Mouse (Mus musculus): Measurements from ENCODE around the gene Zc3hav1l. TPM values are rescaled to one million over a fixed set of nuclear protein-coding genes. Genes with fewer than 3 reads are reported as not detected.

The Zc3hav1l gene
- polyA plus RNA-seq, 1 experiment from 2014 or later: 2.1 TPM

- Histone ChIP-seq H3K9me3 (ENCODE audit: low read length) (no peaks in the 10 kb centered on the region), H3K27ac (ENCODE audit: low read length) (no peak overlapping the region), H3K36me3 (ENCODE audit: insufficient read depth, low read length) (peaks cover 16% of the 10 kb centered on the region; the same call in 1 of the 2 replicates), H3K4me2 (replicated peaks; ENCODE audit: low read depth, low read length) (no peak overlapping the region), H3K9ac (replicated peaks; ENCODE audit: low read depth) (no peak overlapping the region), H3K27me3 (replicated peaks; ENCODE audit: insufficient read depth, low read length) (no peaks in the 10 kb centered on the region), H3K4me1 (ENCODE audit: insufficient read depth, low read depth, low read length) (no peaks in the 10 kb centered on the region), H3K4me3 (ENCODE audit: low read depth, low read length) (no peak overlapping the region)
- TF ChIP-seq CTCF (IDR thresholded peaks at IDR 0.05) (no peak), EP300 (IDR thresholded peaks at IDR 0.05) (no peak)
- 25% methylated on average over 11 of the region's 11 CpGs for WGBS
- ATAC-seq (peak; percentile 18; the same call in 1 of the 2 replicates), DNase-seq (ENCODE audit: low spot score) (no peak)
Observed at GRCm38 (mm10) chr6:38341751-38342665, 42.9 kb upstream of the Zc3hav1l start.

GRCm38 (mm10) chr6:38339078-38339477 is 40.0 kb upstream of the Zc3hav1l start:
- no peak overlapping the region for H3K4me3 ChIP-seq (ENCODE audit: low read depth, low read length)
- no peak overlapping the region for H3K4me2 ChIP-seq (replicated peaks; ENCODE audit: low read depth, low read length)
- ATAC-seq (no peak), DNase-seq (ENCODE audit: low spot score) (no peak)
- H3K9me3 ChIP-seq (ENCODE audit: low read length): no peaks in the 10 kb centered on the region
- H3K36me3 ChIP-seq (ENCODE audit: insufficient read depth, low read length): peaks cover 28% of the 10 kb centered on the region; the same call in 1 of the 2 replicates
- 57% methylated on average over 2 of the region's 2 CpGs for WGBS
- H3K9ac ChIP-seq (replicated peaks; ENCODE audit: low read depth): no peak overlapping the region
- H3K4me1 ChIP-seq (ENCODE audit: insufficient read depth, low read depth, low read length): no peaks in the 10 kb centered on the region
- H3K27me3 ChIP-seq (replicated peaks; ENCODE audit: insufficient read depth, low read length): no peaks in the 10 kb centered on the region
- TF ChIP-seq EP300 (IDR thresholded peaks at IDR 0.05): no peak
- no peak for TF ChIP-seq CTCF (IDR thresholded peaks at IDR 0.05)
- H3K27ac ChIP-seq (ENCODE audit: low read length): no peak overlapping the region

GRCm38 (mm10) chr6:38337951-38338350 is 38.9 kb upstream of the Zc3hav1l start:
- Histone ChIP-seq H3K27ac (ENCODE audit: low read length) (no peak overlapping the region), H3K4me2 (replicated peaks; ENCODE audit: low read depth, low read length) (no peak overlapping the region), H3K9ac (replicated peaks; ENCODE audit: low read depth) (no peak overlapping the region), H3K27me3 (replicated peaks; ENCODE audit: insufficient read depth, low read length) (no peaks in the 10 kb centered on the region), H3K4me1 (ENCODE audit: insufficient read depth, low read depth, low read length) (no peaks in the 10 kb centered on the region), H3K4me3 (ENCODE audit: low read depth, low read length) (no peak overlapping the region), H3K36me3 (ENCODE audit: insufficient read depth, low read length) (peaks cover 34% of the 10 kb centered on the region; the same call in 1 of the 2 replicates), H3K9me3 (ENCODE audit: low read length) (no peaks in the 10 kb centered on the region)
- no peak for TF ChIP-seq CTCF (IDR thresholded peaks at IDR 0.05)
- TF ChIP-seq EP300 (IDR thresholded peaks at IDR 0.05): no peak
- ATAC-seq: peak; percentile 69
- peak; percentile 40 for DNase-seq (ENCODE audit: low spot score)
- WGBS: 68% methylated on average over 6 of the region's 6 CpGs

DNA sequence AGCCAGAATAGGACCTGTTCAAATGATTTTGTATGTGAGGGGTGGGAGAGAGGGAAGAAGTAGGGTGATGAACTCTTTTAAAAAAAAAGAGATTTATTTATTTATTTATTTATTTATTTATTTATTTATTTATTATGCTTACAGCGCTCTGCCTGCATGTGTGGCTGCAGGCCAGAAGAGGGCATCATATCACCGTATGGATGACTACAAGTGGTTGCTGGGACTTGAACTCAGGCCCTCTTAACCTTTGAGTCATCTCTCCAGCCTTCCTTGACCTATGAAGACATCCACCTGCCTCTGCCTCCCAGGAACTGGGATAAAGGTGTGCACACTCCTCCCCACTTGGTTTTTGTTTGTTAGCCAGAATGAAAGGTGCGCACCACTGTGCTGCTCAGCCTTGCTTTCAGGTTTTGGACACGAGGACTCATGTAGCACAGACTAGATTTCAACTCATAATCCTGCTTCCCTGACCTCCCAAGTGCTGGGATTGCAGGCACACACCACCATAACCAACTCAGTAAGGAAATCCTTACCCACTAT is 38.2 kb upstream of the Zc3hav1l start:
- ATAC-seq (no peak), DNase-seq (ENCODE audit: low spot score) (no peak)
- TF ChIP-seq CTCF (IDR thresholded peaks at IDR 0.05): peak; percentile 35
- TF ChIP-seq EP300 (IDR thresholded peaks at IDR 0.05): no peak
- no peaks in the 10 kb centered on the region for H3K9me3 ChIP-seq (ENCODE audit: low read length)
- no peak overlapping the region for H3K4me3 ChIP-seq (ENCODE audit: low read depth, low read length)
- no peaks in the 10 kb centered on the region for H3K27me3 ChIP-seq (replicated peaks; ENCODE audit: insufficient read depth, low read length)
- H3K9ac ChIP-seq (replicated peaks; ENCODE audit: low read depth): no peak overlapping the region
- H3K4me1 ChIP-seq (ENCODE audit: insufficient read depth, low read depth, low read length): no peaks in the 10 kb centered on the region
- H3K4me2 ChIP-seq (replicated peaks; ENCODE audit: low read depth, low read length): no peak overlapping the region
- H3K36me3 ChIP-seq (ENCODE audit: insufficient read depth, low read length): peaks cover 41% of the 10 kb centered on the region; the same call in 1 of the 2 replicates
- H3K27ac ChIP-seq (ENCODE audit: low read length): no peak overlapping the region
- WGBS: 84% methylated on average over 4 of the region's 4 CpGs

GRCm38 (mm10) chr6:38335264-38335663 is 36.2 kb upstream of the Zc3hav1l start:
- WGBS: 72% methylated on average over 6 of the region's 6 CpGs
- TF ChIP-seq EP300 (IDR thresholded peaks at IDR 0.05) (no peak), CTCF (IDR thresholded peaks at IDR 0.05) (no peak)
- no peak for ATAC-seq

GRCm38 (mm10) chr6:38326596-38326995 is 27.5 kb upstream of the Zc3hav1l start:
- peaks cover 18% of the 10 kb centered on the region for H3K36me3 ChIP-seq (ENCODE audit: insufficient read depth, low read length)
- H3K27ac ChIP-seq (ENCODE audit: low read length): no peak overlapping the region
- WGBS: 27% methylated on average over 4 of the region's 4 CpGs
- H3K4me3 ChIP-seq (ENCODE audit: low read depth, low read length): no peak overlapping the region
- ATAC-seq (peak; percentile 50; the same call in 1 of the 2 replicates), DNase-seq (ENCODE audit: low spot score) (peak; percentile 72)
- H3K4me1 ChIP-seq (ENCODE audit: insufficient read depth, low read depth, low read length): no peaks in the 10 kb centered on the region
- H3K9me3 ChIP-seq (ENCODE audit: low read length): no peaks in the 10 kb centered on the region
- no peaks in the 10 kb centered on the region for H3K27me3 ChIP-seq (replicated peaks; ENCODE audit: insufficient read depth, low read length)
- TF ChIP-seq CTCF (IDR thresholded peaks at IDR 0.05) (peak; percentile 90), EP300 (IDR thresholded peaks at IDR 0.05) (no peak)
- H3K4me2 ChIP-seq (replicated peaks; ENCODE audit: low read depth, low read length): no peak overlapping the region
- H3K9ac ChIP-seq (replicated peaks; ENCODE audit: low read depth): no peak overlapping the region

More at GRCm38 (mm10) chr6:38335264-38335663, 36.2 kb upstream of the Zc3hav1l start:
- Histone ChIP-seq H3K36me3 (ENCODE audit: insufficient read depth, low read length) (peaks cover 53% of the 10 kb centered on the region), H3K9me3 (ENCODE audit: low read length) (no peaks in the 10 kb centered on the region), H3K4me3 (ENCODE audit: low read depth, low read length) (no peak overlapping the region), H3K27me3 (replicated peaks; ENCODE audit: insufficient read depth, low read length) (no peaks in the 10 kb centered on the region), H3K27ac (ENCODE audit: low read length) (no peak overlapping the region), H3K4me1 (ENCODE audit: insufficient read depth, low read depth, low read length) (no peaks in the 10 kb centered on the region), H3K9ac (replicated peaks; ENCODE audit: low read depth) (no peak overlapping the region), H3K4me2 (replicated peaks; ENCODE audit: low read depth, low read length) (no peak overlapping the region)
- DNase-seq (ENCODE audit: low spot score): no peak

All from lung, postnatal 0 days (tissue).